Mouse (Mus musculus) left cerebral cortex, adult 2 months (tissue): ENCODE data around the gene Zfhx3. TPM values are rescaled to one million over a fixed set of nuclear protein-coding genes. Genes with fewer than 3 reads are reported as not detected.

Experiments
- DNase-seq, 2 experiments: peaks; one replicate each; pipeline ENCODE4 v3.0.0; 2021 to 2022; ENCODE audit warnings: low spot score in 2 of 2, mixed read lengths in 1 of 2; ENCODE audit errors: extremely low spot score in 1 of 2
- H3K27ac ChIP-seq: fragments of 200-600 bp; 2 replicates; pipeline ENCODE4 v1.8.1; 2022
- H3K4me3 ChIP-seq: fragments of 200-600 bp; 2 replicates; pipeline ENCODE4 v1.8.1; 2022
- CTCF ChIP-seq: fragments of 200-600 bp; IDR thresholded peaks from 2 replicates; pipeline ENCODE4 v1.8.1; 2022; ENCODE audit warnings: antibody characterized with exemption, mild to moderate bottlenecking, moderate library complexity
- intact Hi-C: fragments of 180-260 bp; cut with DNase I; formaldehyde crosslinking; loops from one replicate; pipeline ENCODE4 v1.15.1; 2025
- total RNA-seq, 2 experiments: library from RNA; stranded (reverse); gene quantifications; 2 replicates each; pipeline ENCODE4 v1.2.3; 2021

The Zfhx3 gene
- total RNA-seq, 2 experiments from 2014 or later, result 5.0 to 5.1 TPM

DNA sequence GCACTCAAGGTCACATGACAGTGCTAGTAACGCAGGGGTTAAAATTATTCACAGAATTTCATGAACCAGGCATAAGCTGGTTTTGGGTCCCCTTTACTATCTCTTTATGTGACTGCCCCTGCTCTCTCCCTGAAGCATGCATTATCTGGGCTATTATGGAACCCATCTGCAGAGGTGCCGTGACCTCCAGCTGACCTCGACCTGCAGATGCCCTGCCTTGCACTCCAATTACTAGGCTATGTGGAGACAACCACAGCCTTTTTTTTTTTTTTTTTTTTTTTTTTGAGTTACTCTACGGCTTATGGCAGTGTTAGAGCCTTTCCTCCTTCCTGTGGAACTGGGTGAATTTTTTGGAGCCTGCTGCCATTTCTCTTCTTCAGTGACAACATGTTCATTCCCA, 80.0 kb downstream of the Zfhx3 start:
- no peak for DNase-seq
- Histone ChIP-seq H3K27ac (no peak overlapping the region), H3K4me3 (no peak overlapping the region)
- TF ChIP-seq CTCF, result no peak
- intact Hi-C loops, result no loop called here

DNA sequence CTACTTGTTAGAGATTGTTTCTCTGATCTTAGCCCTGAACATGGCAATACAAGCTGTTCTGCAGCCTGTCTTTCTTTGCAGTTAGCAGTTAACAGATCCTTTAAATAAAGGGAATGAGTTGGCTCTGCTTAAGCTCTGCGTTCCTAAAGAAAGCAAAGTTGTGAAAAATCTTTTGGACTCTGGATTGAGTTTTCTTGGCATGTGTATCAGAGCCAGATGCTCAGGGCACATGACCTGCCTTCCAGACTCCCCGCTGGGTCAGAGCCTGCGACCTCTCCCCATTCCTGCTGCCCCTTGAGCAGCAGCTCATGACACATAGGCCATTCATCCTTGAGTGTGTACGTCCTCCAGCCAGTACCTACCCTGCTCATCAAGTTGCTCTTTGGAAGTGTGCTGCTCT, 81.9 kb downstream of the Zfhx3 start:
- Histone ChIP-seq H3K27ac (no peak overlapping the region), H3K4me3 (no peak overlapping the region)
- no peak for DNase-seq
- intact Hi-C loops, result no loop called here
- TF ChIP-seq CTCF, result no peak

DNA sequence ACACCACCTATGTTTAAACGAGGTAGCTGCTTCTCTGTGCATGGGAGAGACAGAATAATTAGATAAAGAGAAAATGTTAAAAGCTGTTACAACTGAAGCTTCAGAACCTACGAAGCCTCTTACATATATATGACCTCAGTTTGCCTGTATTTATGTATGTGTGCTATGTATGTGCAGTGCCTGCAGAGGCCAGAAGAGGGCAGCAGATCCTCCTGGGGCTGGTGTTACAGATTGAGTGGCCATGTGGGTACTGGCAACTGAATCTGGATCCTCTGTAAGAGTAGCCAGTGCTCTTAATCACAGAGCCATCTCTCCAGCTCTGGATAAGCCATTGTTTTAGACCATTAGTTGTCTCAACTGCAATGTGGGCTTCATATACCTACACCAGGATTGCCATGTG, 82.8 kb downstream of the Zfhx3 start:
- DNase-seq, result no peak
- H3K4me3 ChIP-seq, result no peak overlapping the region
- intact Hi-C loops, result no loop called here
- no peak overlapping the region for H3K27ac ChIP-seq
- TF ChIP-seq CTCF, result peak; percentile 28

DNA sequence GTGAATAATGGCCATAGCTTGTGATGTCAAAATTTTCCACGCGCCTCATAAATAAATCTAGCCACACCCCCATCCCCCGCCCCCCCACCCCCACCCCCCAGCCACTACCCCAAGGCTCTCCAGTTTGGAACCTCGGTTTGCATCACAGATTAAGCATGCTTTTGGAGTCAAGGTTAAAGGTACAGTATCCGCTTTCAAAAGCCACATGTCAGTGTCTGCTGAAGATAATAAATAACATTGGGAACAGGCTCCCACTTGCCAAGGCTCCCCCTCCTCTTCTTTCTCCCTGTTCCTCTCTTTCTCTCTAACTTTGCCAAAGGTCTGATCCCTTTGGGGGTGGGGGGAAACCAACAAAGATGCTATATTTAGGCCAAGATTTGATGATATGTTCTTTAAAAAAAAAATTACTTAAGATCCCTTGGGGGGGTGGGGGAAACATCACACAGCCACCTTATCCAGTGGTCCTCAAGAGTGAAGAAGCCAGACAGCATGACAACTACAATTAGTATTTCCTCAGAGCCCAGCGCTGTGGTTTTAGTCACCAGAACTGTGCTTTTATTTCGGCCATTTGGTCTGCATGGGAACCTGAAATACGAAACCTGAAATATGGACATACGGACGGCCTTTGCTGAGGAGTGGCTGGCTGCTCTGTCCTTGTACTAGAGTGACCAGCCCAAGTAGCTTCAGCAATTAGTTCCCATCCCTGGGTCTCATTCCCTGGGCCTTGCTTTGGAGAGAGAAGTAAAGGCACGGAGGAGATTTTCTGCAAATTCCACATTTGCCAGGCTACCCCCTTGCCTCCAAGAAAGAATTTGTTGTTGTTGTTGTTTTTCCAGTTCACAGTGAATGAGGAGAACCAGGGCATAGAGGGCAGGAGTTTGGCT, 84.4 kb downstream of the Zfhx3 start:
- H3K4me3 ChIP-seq, result no peak overlapping the region
- intact Hi-C loops, result no loop called here
- TF ChIP-seq CTCF, result no peak
- DNase-seq, result no peak
- H3K27ac ChIP-seq, result no peak overlapping the region

DNA sequence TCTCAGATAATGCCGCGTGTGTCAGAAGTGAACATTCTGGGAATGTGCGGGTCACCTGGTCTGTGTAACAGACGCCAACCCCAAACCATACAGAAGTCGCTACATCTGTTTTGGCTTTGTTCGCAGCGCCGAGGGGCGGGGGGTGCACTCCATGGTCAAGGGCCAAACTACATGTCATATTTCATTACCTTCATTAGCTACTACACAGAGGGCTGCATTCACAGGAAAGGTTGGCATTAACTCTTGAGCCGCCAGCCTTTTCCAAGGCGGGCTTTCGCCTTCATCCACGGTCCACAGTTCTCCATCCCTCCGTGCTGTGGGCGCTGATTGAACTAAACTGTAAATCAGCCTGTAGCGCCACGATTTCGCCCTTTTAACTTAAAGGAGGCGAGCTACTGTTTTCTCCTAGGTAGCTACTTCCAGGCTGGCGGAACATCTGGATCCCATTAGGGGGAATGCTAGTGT, 85.1 kb downstream of the Zfhx3 start:
- TF ChIP-seq CTCF, result no peak
- Histone ChIP-seq H3K27ac (no peak overlapping the region), H3K4me3 (no peak overlapping the region)
- no peak for DNase-seq
- intact Hi-C loops, result no loop called here

DNA sequence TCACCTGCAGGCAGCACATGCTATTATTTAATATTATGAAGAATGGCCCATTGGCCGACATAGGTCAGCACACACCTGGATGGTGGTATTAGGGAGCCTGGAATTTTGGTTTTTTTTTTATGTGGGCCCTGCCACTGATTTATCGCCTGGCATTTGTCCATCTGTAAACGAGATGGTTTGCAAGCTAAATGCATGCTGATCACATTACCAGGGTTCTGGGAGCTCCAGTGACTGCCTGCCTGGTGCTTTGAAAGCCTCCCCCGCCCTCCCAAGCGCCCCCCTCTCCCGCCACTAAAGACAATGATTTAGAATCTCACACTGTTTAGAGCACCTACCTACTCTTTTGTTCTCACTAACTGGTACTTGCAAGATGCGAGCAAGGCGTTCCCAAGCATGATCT, 86.0 kb downstream of the Zfhx3 start:
- no peak overlapping the region for H3K4me3 ChIP-seq
- no peak for TF ChIP-seq CTCF
- DNase-seq, result no peak
- intact Hi-C loops, result no loop called here
- no peak overlapping the region for H3K27ac ChIP-seq

DNA sequence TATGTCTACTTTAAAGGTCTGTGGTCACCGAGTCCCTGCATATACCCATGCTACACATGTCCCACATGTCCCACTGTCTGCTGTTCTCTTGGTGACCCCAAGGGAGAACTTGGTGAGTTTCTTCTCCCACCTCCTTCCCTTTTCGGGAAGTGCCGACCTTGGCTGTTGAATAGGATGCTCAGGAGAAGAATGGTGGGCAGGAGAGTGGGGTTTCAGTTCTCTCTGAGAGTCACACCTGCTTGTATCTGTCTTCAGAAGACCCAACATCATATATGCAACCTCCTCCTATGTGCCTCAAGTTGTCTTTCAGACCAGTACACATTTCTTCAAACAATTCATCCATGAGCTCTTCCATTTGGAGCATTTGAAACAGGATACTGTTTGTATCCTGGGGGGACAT, 88.7 kb downstream of the Zfhx3 start:
- Histone ChIP-seq H3K27ac (no peak overlapping the region), H3K4me3 (no peak overlapping the region)
- intact Hi-C loops, result no loop called here
- DNase-seq, result no peak
- no peak for TF ChIP-seq CTCF

DNA sequence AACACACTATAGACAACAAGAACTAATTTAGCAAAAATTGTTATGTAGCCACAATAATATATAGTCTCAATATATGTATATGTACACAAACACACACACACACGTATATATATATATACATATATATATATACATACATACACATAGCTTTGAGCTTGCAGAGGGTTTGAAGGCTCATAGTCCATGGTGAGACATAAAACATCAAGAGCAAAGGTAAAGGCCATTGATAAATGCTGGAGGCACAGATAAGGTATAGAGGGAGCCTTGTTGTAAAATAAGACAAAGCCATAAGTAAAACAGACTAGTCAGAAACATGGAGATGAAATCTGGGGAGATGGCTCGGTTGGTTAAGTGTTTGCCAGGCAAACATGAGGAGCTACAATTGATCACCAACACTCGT, 91.6 kb downstream of the Zfhx3 start:
- intact Hi-C loops, result no loop called here
- Histone ChIP-seq H3K27ac (no peak overlapping the region), H3K4me3 (no peak overlapping the region)

DNA sequence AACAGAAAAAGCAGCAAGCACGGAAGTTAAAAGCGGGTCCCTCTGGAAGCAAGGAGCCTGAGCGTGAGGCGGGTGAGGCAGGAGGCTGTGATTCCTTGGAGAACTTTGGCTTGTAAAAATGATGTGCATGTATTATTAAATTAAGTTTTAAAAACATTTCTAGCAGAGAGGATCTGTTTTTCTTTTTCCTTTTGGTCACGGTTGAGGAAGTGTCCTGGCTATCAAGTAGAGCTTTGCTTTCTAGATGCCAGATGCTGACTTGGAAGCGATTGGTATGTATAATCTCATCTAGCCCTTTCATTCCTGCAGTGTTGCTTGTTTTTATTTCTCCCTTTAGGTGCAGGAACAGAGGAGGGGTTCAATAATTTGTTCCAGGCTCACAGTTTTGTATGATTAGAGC, 92.3 kb downstream of the Zfhx3 start:
- Histone ChIP-seq H3K27ac (no peak overlapping the region), H3K4me3 (no peak overlapping the region)
- DNase-seq, result no peak
- no peak for TF ChIP-seq CTCF
- intact Hi-C loops, result no loop called here

More for the DNA sequence above, 91.6 kb downstream of the Zfhx3 start:
- TF ChIP-seq CTCF, result no peak
- DNase-seq, result no peak

DNA sequence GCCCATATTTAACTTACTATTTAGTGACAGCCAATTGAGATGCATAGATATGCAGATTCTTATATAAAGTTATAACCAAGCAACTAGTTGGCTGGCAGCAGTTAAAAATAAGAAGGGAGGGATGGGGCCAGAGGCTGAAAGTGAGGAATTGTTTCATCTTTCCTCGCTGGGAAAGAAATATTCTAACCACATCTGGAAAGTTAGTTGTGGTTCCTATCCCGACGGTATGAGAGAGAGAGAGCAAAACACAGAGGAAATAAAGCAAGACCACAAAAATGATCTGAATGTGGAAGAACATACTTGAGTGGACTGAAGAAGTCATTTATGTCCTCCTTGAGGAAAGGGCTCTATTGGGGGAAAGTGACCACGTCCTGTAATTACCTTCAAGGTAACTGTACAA, 101.2 kb downstream of the Zfhx3 start:
- Histone ChIP-seq H3K27ac (no peak overlapping the region), H3K4me3 (no peak overlapping the region)
- TF ChIP-seq CTCF, result no peak
- DNase-seq, result no peak
- intact Hi-C loops, result no loop called here

DNA sequence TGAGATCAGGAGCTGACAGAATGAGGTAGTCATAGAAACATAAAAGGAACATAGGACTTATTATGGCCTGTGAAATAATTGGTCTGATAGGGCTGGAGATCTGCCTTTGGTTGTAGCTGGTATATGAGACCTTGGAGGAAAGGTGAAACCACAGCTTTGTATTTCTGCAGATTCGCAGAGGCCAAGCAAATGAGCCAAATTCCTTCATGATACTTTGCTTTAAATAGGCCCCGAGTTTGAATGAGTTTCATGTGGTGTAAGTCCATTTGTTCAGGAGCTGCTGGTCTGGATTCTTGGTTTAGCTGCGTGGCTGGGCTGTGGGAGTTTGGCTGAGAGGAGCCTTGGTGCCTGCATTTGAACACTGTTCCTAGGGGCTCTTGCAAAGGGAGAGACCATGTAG, 101.7 kb downstream of the Zfhx3 start:
- no peak overlapping the region for H3K27ac ChIP-seq
- no peak for TF ChIP-seq CTCF
- no peak for DNase-seq
- no peak overlapping the region for H3K4me3 ChIP-seq
- intact Hi-C loops, result no loop called here

DNA sequence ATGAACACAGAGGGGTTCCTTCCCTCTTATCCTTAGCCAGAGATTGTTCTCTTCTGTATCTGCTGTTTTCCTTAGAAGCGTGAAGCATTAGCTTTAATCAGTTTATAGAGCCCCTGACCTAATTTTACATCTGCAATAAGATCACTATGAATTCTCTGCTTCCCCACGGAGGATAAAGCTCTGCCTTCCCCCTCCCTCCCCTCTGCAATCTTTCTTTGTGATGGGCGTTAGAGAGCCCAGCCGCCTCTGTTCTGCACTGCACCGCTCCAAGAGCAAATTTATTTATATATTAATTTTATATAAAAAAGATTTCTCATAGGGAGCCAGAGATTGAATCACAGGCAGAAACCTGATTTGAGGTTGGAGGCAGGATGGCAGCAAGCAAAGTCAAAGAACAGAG, 113.8 kb downstream of the Zfhx3 start:
- DNase-seq, result no peak
- H3K27ac ChIP-seq, result no peak overlapping the region
- H3K4me3 ChIP-seq, result no peak overlapping the region
- no peak for TF ChIP-seq CTCF
- intact Hi-C loops, result no loop called here

DNA sequence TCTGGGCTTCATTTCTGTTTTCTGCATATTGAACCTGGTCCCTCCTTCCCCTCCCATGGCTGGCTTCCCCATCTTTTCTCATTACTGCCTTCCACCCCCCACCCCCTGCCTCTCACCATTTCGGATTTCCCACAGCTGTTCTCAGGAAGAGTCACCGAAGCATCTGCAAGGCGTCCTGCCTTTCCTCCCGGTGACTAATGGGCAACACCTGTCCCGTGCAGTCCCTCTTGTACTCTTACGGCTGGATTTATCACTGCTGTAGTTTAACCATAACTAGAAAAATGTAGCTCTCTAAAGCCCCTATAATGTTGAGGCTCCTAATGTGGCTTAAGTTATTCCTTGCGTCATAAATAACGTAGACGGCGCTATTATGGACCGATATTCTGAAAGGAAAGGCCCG, 119.5 kb downstream of the Zfhx3 start:
- no peak for TF ChIP-seq CTCF
- no peak for DNase-seq
- intact Hi-C loops, result no loop called here
- Histone ChIP-seq H3K27ac (no peak overlapping the region), H3K4me3 (no peak overlapping the region)
